Mouse (Mus musculus) G1E (cell line): ENCODE measurements around the gene Mark2.

Source experiments
- CTCF ChIP-seq: IDR thresholded peaks from 2 replicates; pipeline ENCODE4 v1.5.1; 2012; ENCODE audit warnings: low read depth, low read length, inconsistent platforms, mixed read lengths
- GATA1 ChIP-seq: IDR thresholded peaks from 2 replicates; pipeline ENCODE4 v1.6.1; 2012; ENCODE audit warnings: borderline replicate concordance, low read length, inconsistent platforms, mixed read lengths
- POLR2AphosphoS5 ChIP-seq: IDR thresholded peaks from 2 replicates; pipeline ENCODE4 v1.6.1; 2012; ENCODE audit warnings: low read depth, low read length, inconsistent platforms; ENCODE audit not compliant: insufficient replicate concordance

- TF ChIP-seq POLR2AphosphoS5 (no peak), CTCF (no peak), GATA1 (no peak)
These were observed 40.2 kb upstream of the Mark2 start for GRCm38 (mm10) chr19:7381906-7382247.
